Mouse (Mus musculus) splenic B cell, adult 2 months (primary cell): Measurements from ENCODE around the gene Stk19.

Source experiments
- DNase-seq: peaks from one replicate; pipeline ENCODE4 v3.0.0-alpha.2; 2011; ENCODE audit warnings: low read depth, low spot score
- H3K27me3 ChIP-seq: 2 replicates; pipeline ENCODE4 v1.6.1; 2012; ENCODE audit warnings: mild to moderate bottlenecking, low read length, moderate library complexity, mixed read lengths; ENCODE audit not compliant: control insufficient read depth, poor library complexity, insufficient read depth, severe bottlenecking
- H3K36me3 ChIP-seq: 2 replicates; pipeline ENCODE4 v1.6.1; 2012; ENCODE audit warnings: mild to moderate bottlenecking, low read length, moderate library complexity, mixed read lengths; ENCODE audit not compliant: control insufficient read depth, poor library complexity, insufficient read depth, severe bottlenecking

The Stk19 gene

DNA sequence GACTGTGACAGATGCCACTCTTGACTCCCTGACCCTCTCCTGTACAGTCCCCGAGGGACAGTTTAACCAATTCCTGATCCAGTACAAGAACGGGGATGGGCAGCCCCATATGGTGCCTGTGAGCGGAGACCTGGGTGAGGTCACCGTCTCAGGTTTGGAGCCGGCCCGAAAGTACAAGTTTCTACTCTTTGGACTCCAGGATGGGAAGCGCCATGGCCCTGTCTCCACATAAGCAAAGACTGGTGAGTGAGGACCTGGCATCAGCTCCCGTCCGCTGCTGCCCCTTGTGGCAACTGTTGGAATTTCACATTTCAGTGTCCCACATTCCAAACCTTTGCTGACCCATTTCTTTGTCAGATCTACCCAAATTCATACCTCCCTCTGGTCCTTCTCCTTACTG lies 41.1 kb downstream of the Stk19 start:
- Histone ChIP-seq H3K27me3 (no peaks in the 10 kb centered on the region), H3K36me3 (no peaks in the 10 kb centered on the region)
- peak; percentile 39 for DNase-seq

DNA sequence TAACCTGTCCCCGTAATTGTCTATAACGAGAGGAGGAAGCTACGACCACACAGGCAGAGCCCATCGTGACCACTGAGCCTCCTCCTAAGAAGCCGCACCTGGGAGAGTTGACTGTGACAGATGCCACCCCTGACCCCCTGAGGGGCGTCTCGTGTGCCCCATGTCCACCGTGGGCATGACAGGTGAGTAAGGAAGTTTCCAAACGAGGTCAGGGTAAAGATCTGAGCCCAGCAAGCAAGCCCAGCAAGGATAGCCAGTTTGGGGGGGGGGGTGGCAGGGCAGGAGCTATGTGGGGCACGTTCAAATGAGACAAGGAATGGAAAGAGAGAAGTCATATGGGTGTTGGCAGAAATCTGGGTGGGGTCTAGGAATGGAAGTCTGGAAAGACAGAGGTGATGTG lies 41.7 kb downstream of the Stk19 start:
- Histone ChIP-seq H3K36me3 (no peaks in the 10 kb centered on the region), H3K27me3 (no peaks in the 10 kb centered on the region)
- DNase-seq, result no peak

DNA sequence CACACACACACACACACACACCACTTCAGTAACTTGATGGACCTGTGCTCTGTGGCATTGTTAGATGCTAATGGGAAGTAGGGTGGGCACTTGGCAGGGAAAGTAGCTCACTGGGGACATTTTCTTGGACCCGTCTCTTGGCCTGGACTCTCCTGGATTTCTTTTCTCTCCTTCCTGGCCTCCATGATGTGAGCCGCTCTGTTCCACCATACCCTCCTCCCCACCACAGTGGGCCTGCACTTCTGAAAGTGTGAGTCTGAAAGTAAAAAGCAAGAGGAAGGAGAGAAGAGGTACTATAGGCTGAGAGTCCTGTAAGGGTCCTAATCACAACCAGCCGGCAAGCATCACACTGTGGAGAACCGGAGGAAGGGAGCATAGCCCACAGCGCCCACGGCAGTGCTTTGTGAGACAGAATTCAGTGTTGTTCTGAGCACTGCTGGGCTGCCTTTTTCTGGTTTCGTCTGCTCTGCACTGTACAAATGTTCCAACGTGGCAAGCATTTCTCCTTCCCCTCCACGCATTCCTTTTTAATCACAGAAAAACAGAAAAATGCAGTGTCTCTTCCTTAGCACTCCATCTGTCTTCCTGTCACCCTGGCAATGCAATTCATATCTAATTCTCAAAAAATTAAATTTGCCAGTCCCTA lies 58.9 kb downstream of the Stk19 start:
- no peak for DNase-seq
- no peaks in the 10 kb centered on the region for H3K36me3 ChIP-seq

More for the DNA sequence above, 58.9 kb downstream of the Stk19 start:
- H3K27me3 ChIP-seq, result no peaks in the 10 kb centered on the region
